Mouse (Mus musculus) myocyte (in vitro differentiated cells): ENCODE data around the gene Rab23.

Source experiments
- E2F4 ChIP-seq: IDR thresholded peaks from one replicate; pipeline ENCODE4 v1.6.1; 2011; ENCODE audit warnings: mild to moderate bottlenecking, control low read depth, moderate library complexity; ENCODE audit not compliant: insufficient read depth
- MYOD1 ChIP-seq, 3 experiments: IDR thresholded peaks; one replicate each; pipeline ENCODE4 v1.6.1; 2011; ENCODE audit warnings: control low read depth in 2 of 3, low read depth in 2 of 3, mild to moderate bottlenecking in 2 of 3, moderate library complexity in 1 of 3; ENCODE audit not compliant: insufficient read length in 2 of 3, control insufficient read depth in 1 of 3
- MYOG ChIP-seq, 3 experiments: IDR thresholded peaks; one replicate each; pipeline ENCODE4 v1.6.1; 2011; ENCODE audit warnings: control low read depth in 2 of 3, low read depth in 2 of 3, mild to moderate bottlenecking in 2 of 3; ENCODE audit not compliant: insufficient read length in 2 of 3, control insufficient read depth in 1 of 3, insufficient read depth in 1 of 3
- POLR2A ChIP-seq: IDR thresholded peaks from one replicate; pipeline ENCODE4 v1.6.1; 2011; ENCODE audit warnings: low read depth, mild to moderate bottlenecking, control low read depth, moderate library complexity; ENCODE audit not compliant: insufficient read length

GRCm38 (mm10) chr1:33701244-33701643 is 18.4 kb upstream of the Rab23 start:
- TF ChIP-seq MYOG (IDR thresholded peaks at IDR 0.05; ENCODE audit: control insufficient read depth in 1 of 3, insufficient read depth in 1 of 3, insufficient read length in 2 of 3, low read depth in 2 of 3) (no peak), POLR2A (no peak), MYOD1 (IDR thresholded peaks at IDR 0.05; ENCODE audit: control insufficient read depth in 1 of 3, insufficient read length in 2 of 3, low read depth in 2 of 3) (no peak), E2F4 (no peak)
